Mouse (Mus musculus) kidney, postnatal 0 days (tissue): ENCODE data around the gene Sh2d3c. TPM values are rescaled to one million over a fixed set of nuclear protein-coding genes. Genes with fewer than 3 reads are reported as not detected.

Experiments used
- ATAC-seq: fragments of 200-750 bp; cut with Nextera tagmentation; replicated peaks from 2 replicates; pipeline ENCODE4 v1.8.0; 2017; ENCODE audit warnings: low read depth, moderate number of reproducible peaks, moderate TSS enrichment, moderate library complexity; ENCODE audit not compliant: low FRiP score
- DNase-seq: peaks from one replicate; pipeline ENCODE4 v3.0.0-alpha.2; 2016; ENCODE audit warnings: low spot score
- H3K27ac ChIP-seq: fragments of 300-500 bp; sonication (generic); 2 replicates; pipeline ENCODE4 v1.5.1; 2014; ENCODE audit warnings: mild to moderate bottlenecking
- H3K27me3 ChIP-seq: fragments of 300-500 bp; sonication (generic); 2 replicates; pipeline ENCODE4 v1.6.1; 2014; ENCODE audit warnings: low read length, mixed read lengths; ENCODE audit not compliant: insufficient read depth
- H3K36me3 ChIP-seq: fragments of 300-500 bp; sonication (generic); 2 replicates; pipeline ENCODE4 v1.6.1; 2014; ENCODE audit warnings: low read length, mixed read lengths; ENCODE audit not compliant: insufficient read depth
- H3K4me1 ChIP-seq: fragments of 300-500 bp; sonication (generic); replicated peaks from 2 replicates; pipeline ENCODE4 v1.6.1; 2014; ENCODE audit warnings: antibody characterized with exemption, low read length, mixed read lengths; ENCODE audit not compliant: insufficient read depth
- H3K4me2 ChIP-seq: fragments of 300-500 bp; sonication (generic); 2 replicates; pipeline ENCODE4 v1.6.1; 2014; ENCODE audit warnings: mild to moderate bottlenecking, low read length, moderate library complexity, mixed read lengths
- H3K4me3 ChIP-seq: fragments of 300-500 bp; sonication (generic); replicated peaks from 2 replicates; pipeline ENCODE4 v1.5.1; 2014; ENCODE audit warnings: low read depth, low read length
- H3K9ac ChIP-seq: fragments of 300-500 bp; sonication (generic); 2 replicates; pipeline ENCODE4 v1.6.1; 2014; ENCODE audit warnings: low read depth, low read length
- H3K9me3 ChIP-seq: fragments of 300-500 bp; sonication (generic); replicated peaks from 2 replicates; pipeline ENCODE4 v1.6.1; 2016; ENCODE audit warnings: low read length, inconsistent platforms, mixed read lengths
- CTCF ChIP-seq: IDR thresholded peaks from 2 replicates; pipeline ENCODE4 v1.5.1; 2016; ENCODE audit warnings: antibody characterized with exemption, low read depth, mild to moderate bottlenecking, moderate library complexity
- WGBS: fragments of 180-500 bp; shearing (Covaris S2); extraction: QIAGEN DNeasy Blood & Tissue Kit; methylation state at CpG from one replicate; pipeline ENCODE4 v1.1.7; 2014; 5-methylcytosine and 5-hydroxymethylcytosine counted together
- polyA plus RNA-seq: library from polyadenylated mRNA; unstranded; fragments of >200 nt; fragmentation: Nextera tagmentation; extraction: Ambion mirVana; gene quantifications from 2 replicates; pipeline ENCODE4 v1.2.1, GENCODE M21; 2015

The Sh2d3c gene
- polyA plus RNA-seq, 1 experiment from 2014 or later: 31.1 TPM

DNA sequence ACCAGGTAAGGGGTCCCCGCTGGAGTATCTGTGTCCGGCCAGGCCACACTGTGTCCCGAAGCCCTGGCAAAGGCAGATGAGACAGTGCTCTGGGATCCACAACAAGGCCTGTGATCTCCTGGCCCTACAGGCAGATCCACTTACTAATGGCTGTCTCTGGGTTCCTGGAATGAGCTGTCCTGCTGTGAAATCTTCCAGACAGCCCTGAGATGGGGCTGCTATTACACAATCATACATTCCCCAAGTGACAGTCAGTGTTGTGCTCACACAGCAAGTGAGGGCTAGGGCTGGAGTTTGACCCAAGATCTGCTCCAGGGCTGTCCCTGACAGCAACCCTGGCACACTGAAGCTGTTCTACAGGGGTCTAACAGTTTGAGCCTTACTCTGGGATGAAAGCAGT lies 35.0 kb upstream of the Sh2d3c start:
- peaks cover 58% of the 10 kb centered on the region for H3K36me3 ChIP-seq
- H3K9me3 ChIP-seq: no peaks in the 10 kb centered on the region
- no peak overlapping the region for H3K4me3 ChIP-seq
- TF ChIP-seq CTCF: no peak
- no peak overlapping the region for H3K4me2 ChIP-seq
- DNase-seq (no peak), ATAC-seq (no peak)
- WGBS: 99% methylated on average over 3 of the region's 3 CpGs
- no peaks in the 10 kb centered on the region for H3K4me1 ChIP-seq
- no peak overlapping the region for H3K9ac ChIP-seq
- H3K27ac ChIP-seq: no peak overlapping the region
- no peaks in the 10 kb centered on the region for H3K27me3 ChIP-seq

DNA sequence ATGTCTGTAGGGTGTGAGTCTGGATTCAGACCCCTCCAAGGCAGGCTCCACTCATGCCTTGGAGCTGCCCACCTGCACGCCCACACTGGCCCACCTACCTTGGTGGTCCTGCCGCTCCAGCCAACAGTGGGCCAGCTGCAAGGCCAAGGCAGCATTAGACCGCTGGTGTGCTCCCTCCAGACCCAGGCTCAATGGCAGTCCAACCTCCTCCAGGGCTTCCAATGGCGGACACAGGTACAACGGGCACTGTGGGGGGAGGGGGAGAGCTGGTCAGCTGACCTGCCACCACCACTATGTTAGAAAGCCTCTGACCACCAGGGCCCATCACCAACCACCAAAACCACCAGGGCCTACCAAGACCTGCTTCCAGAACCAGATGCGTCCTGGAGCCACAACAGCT lies 34.2 kb upstream of the Sh2d3c start:
- 96% methylated on average over 6 of the region's 6 CpGs for WGBS
- no peak overlapping the region for H3K4me3 ChIP-seq
- H3K4me1 ChIP-seq: no peaks in the 10 kb centered on the region
- no peaks in the 10 kb centered on the region for H3K27me3 ChIP-seq
- H3K9ac ChIP-seq: no peak overlapping the region
- H3K36me3 ChIP-seq: peaks cover 54% of the 10 kb centered on the region
- no peak overlapping the region for H3K27ac ChIP-seq
- H3K9me3 ChIP-seq: no peaks in the 10 kb centered on the region
- ATAC-seq (no peak), DNase-seq (no peak)
- H3K4me2 ChIP-seq: no peak overlapping the region
- TF ChIP-seq CTCF: no peak

DNA sequence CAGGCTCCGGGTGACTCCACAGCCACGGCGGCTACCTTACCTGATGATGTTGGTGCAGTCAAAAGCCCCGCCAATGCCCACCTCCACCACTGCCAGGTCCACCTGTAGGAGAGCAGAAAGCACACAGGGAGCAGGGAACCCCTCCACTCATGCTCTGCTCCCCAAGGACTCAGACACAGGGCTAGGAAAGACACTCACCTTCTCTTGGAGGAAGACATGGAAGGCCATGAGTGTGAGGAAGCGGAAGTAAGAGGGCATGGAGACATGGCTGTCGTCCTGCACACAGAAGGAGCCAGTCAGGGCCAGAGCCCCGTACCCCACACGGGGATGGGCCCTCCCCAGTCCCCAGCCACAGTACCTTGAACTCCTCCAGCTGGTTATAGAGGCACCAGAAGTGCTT lies 33.3 kb upstream of the Sh2d3c start:
- ATAC-seq (no peak), DNase-seq (no peak)
- WGBS: 97% methylated on average over 8 of the region's 8 CpGs
- Histone ChIP-seq H3K4me1 (peaks cover 2% of the 10 kb centered on the region; the same call in 1 of the 2 replicates), H3K27ac (no peak overlapping the region), H3K36me3 (peaks cover 45% of the 10 kb centered on the region), H3K9me3 (no peaks in the 10 kb centered on the region), H3K27me3 (no peaks in the 10 kb centered on the region), H3K4me3 (no peak overlapping the region), H3K4me2 (no peak overlapping the region), H3K9ac (no peak overlapping the region)
- no peak for TF ChIP-seq CTCF

DNA sequence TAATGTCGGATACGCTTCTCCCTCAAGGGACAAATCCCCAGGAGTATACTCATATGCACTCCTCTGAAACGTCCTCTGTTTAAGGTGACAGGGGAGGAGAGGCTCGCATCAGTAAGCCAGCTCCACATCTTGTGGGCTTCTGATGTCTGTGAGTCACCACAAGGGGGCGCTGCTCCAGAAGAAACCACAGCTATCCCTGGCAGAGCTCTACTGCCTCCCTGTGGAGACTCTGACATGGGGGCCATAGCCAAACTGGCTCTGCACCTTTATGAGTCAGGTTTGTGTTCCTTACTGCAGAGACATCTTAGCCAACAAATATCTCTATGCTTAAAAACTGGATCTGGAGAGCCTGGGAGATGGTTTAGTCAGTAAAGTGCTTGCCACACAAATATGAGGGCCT lies 31.4 kb upstream of the Sh2d3c start:
- TF ChIP-seq CTCF: peak; percentile 100
- ATAC-seq: no peak
- Histone ChIP-seq H3K27ac (no peak overlapping the region), H3K4me1 (peaks cover 6% of the 10 kb centered on the region; the same call in 1 of the 2 replicates), H3K36me3 (peaks cover 27% of the 10 kb centered on the region), H3K27me3 (no peaks in the 10 kb centered on the region), H3K9me3 (no peaks in the 10 kb centered on the region), H3K4me3 (no peak overlapping the region), H3K4me2 (no peak overlapping the region), H3K9ac (no peak overlapping the region)
- WGBS: 23% methylated on average over 5 of the region's 5 CpGs
- peak; percentile 94 for DNase-seq

DNA sequence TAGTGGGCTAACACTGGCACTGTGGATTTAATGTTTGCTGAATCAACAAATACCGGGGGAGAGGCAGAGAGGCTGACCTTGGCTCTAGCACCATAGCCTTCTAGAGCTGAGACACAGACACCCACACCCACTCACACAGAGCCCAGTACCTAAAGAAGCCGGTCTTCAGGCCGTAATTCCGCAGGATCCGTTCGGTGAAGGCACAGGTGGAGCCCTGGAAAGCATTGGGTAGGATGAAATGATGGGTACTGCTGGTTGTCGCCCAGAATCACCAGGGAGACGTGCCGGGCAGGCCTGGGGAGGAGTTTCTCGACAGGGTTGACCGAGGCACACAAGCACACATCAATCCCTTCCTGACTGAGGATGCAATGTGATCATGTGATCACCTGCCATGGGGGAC lies 29.8 kb upstream of the Sh2d3c start:
- Histone ChIP-seq H3K27ac (no peak overlapping the region), H3K4me1 (peaks cover 6% of the 10 kb centered on the region; the same call in 1 of the 2 replicates), H3K4me3 (no peak overlapping the region), H3K4me2 (no peak overlapping the region), H3K27me3 (no peaks in the 10 kb centered on the region), H3K36me3 (peaks cover 11% of the 10 kb centered on the region), H3K9me3 (no peaks in the 10 kb centered on the region), H3K9ac (no peak overlapping the region)
- ATAC-seq (no peak), DNase-seq (no peak)
- WGBS: 71% methylated on average over 11 of the region's 11 CpGs
- no peak for TF ChIP-seq CTCF

DNA sequence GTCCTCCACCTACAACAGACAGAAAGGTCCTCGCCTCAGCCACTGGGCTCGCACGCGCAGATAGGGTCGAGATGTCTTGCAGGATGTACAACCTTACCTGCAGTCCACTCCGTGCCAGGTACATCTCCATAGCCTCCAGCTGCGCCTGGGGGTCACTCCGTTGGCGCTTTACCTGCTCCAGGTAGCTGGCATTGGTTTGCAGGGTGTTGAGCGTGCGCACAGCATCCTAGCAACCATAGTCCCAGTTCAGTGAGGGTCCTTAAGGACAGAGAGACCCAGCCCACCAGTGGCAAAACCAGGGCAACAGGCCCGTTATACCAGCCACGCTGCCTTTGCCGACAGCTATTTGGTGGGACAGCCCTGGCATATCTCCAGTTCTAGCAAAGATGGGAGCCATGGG lies 28.4 kb upstream of the Sh2d3c start:
- H3K4me1 ChIP-seq: peaks cover 6% of the 10 kb centered on the region; the same call in 1 of the 2 replicates
- H3K4me2 ChIP-seq: peak overlapping the region; percentile 86
- H3K4me3 ChIP-seq: no peak overlapping the region
- H3K9ac ChIP-seq: no peak overlapping the region
- ATAC-seq: no peak
- no peak for TF ChIP-seq CTCF
- no peak for DNase-seq
- no peaks in the 10 kb centered on the region for H3K9me3 ChIP-seq
- no peaks in the 10 kb centered on the region for H3K27me3 ChIP-seq
- WGBS: 90% methylated on average over 14 of the region's 14 CpGs
- no peak overlapping the region; the same call in 1 of the 2 replicates for H3K27ac ChIP-seq
- 0 out of 2 replicates have a peak, but pooled peaks cover 6% of the 10 kb centered on the region for H3K36me3 ChIP-seq

DNA sequence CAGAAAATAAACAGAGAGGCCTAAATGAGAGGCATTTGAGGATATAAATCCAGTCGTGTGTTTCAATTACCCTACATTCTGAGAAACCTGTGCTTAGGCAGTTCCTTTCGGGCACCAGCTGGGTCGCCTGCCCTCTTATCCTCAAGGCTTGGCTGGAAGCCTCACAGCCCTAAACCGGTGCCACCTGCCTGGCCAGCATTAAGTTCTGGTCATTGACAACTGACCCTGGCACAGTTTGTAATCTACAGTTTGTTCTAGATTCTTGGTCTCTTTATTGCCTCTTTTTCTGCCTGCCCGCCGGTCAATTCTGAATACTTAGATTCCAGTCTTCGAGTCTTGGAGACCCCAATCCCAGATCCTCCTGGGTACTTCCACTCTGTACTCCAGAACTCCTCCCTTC lies 27.6 kb upstream of the Sh2d3c start:
- peak overlapping the region; percentile 65 for H3K4me3 ChIP-seq
- H3K27ac ChIP-seq: peak overlapping the region; percentile 91
- peak overlapping the region; percentile 81 for H3K9ac ChIP-seq
- peak; percentile 16 for DNase-seq
- no peaks in the 10 kb centered on the region for H3K9me3 ChIP-seq
- peak overlapping the region; percentile 86 for H3K4me2 ChIP-seq
- WGBS: 9% methylated on average over 7 of the region's 7 CpGs
- H3K27me3 ChIP-seq: no peaks in the 10 kb centered on the region
- no peak for ATAC-seq
- peaks cover 6% of the 10 kb centered on the region; the same call in 1 of the 2 replicates for H3K4me1 ChIP-seq
- H3K36me3 ChIP-seq: 0 out of 2 replicates have a peak, but pooled peaks cover 2% of the 10 kb centered on the region
- no peak for TF ChIP-seq CTCF
